Mouse (Mus musculus) liver, embryonic 14.5 days (tissue): ENCODE measurements around the gene Wdr46. TPM values are rescaled to one million over a fixed set of nuclear protein-coding genes. Genes with fewer than 3 reads are reported as not detected.

Experiments used
- ATAC-seq: fragments of 200-750 bp; cut with Nextera tagmentation; 2 replicates; pipeline ENCODE4 v1.8.0; 2017; ENCODE audit warnings: moderate number of reproducible peaks, mild to moderate bottlenecking, moderate library complexity; ENCODE audit not compliant: insufficient read depth
- DNase-seq, 3 experiments: peaks; one replicate each; pipeline ENCODE4 v3.0.0-alpha.2; 2012 to 2013; ENCODE audit warnings: low read depth in 3 of 3, low spot score in 3 of 3
- H3K27ac ChIP-seq: fragments of 300-500 bp; sonication (generic); 2 replicates; pipeline ENCODE4 v1.5.1; 2014; ENCODE audit warnings: moderate library complexity, mild to moderate bottlenecking, control low read depth, inconsistent platforms
- H3K27me3 ChIP-seq: fragments of 300-500 bp; sonication (generic); 2 replicates; pipeline ENCODE4 v1.6.1; 2014; ENCODE audit warnings: mild to moderate bottlenecking, low read length, moderate library complexity; ENCODE audit not compliant: control insufficient read depth, insufficient read depth
- H3K36me3 ChIP-seq: fragments of 300-500 bp; sonication (generic); replicated peaks from 2 replicates; pipeline ENCODE4 v1.6.1; 2014; ENCODE audit warnings: low read depth; ENCODE audit not compliant: control insufficient read depth, insufficient read depth
- H3K4me1 ChIP-seq, 2 experiments: fragments of 200-500 bp in 1 of 2; fragments of 300-500 bp in 1 of 2; sonication (generic) in 1 of 2; replicated peaks; 2 replicates each; pipeline ENCODE4 v1.6.1; 2012 to 2014; ENCODE audit warnings: antibody characterized with exemption in 1 of 2, inconsistent platforms in 1 of 2, low read length in 1 of 2; ENCODE audit not compliant: control insufficient read depth in 2 of 2, insufficient read depth in 2 of 2
- H3K4me2 ChIP-seq: fragments of 300-500 bp; sonication (generic); 2 replicates; pipeline ENCODE4 v1.6.1; 2014; ENCODE audit warnings: low read depth, mild to moderate bottlenecking, control low read depth, moderate library complexity
- H3K4me3 ChIP-seq, 2 experiments: fragments of 200-500 bp in 1 of 2; fragments of 300-500 bp in 1 of 2; sonication (generic) in 1 of 2; 2 replicates each; pipeline ENCODE4 v1.5.1; 2012 to 2014; ENCODE audit warnings: low read depth in 2 of 2, low read length in 2 of 2, mild to moderate bottlenecking in 2 of 2, control low read depth in 1 of 2, inconsistent platforms in 1 of 2, moderate library complexity in 1 of 2; ENCODE audit not compliant: insufficient read depth in 1 of 2
- H3K9ac ChIP-seq: fragments of 300-500 bp; sonication (generic); replicated peaks from 2 replicates; pipeline ENCODE4 v1.6.1; 2014; ENCODE audit warnings: mild to moderate bottlenecking, control low read depth, moderate library complexity
- H3K9me3 ChIP-seq: fragments of 300-500 bp; sonication (generic); 2 replicates; pipeline ENCODE4 v1.6.1; 2016; ENCODE audit warnings: low read length, mixed read lengths; ENCODE audit not compliant: control insufficient read depth
- CTCF ChIP-seq: IDR thresholded peaks from 2 replicates; pipeline ENCODE4 v1.5.1; 2016; ENCODE audit warnings: antibody characterized with exemption, low read depth, control low read depth
- EP300 ChIP-seq: IDR thresholded peaks from 2 replicates; pipeline ENCODE4 v1.6.1; 2016; ENCODE audit warnings: antibody characterized with exemption, low read depth
- WGBS: fragments of 180-500 bp; shearing (Covaris S2); extraction: QIAGEN DNeasy Blood & Tissue Kit; methylation state at CpG from one replicate; pipeline ENCODE4 v1.1.7; 2014; ENCODE audit not compliant: insufficient replicate concordance; 5-methylcytosine and 5-hydroxymethylcytosine counted together
- polyA plus RNA-seq, 2 experiments: library from polyadenylated mRNA; depleted of rRNA in 1 of 2; stranded (reverse) in 1 of 2; unstranded in 1 of 2; fragments of >200 nt; fragmentation: Nextera tagmentation in 1 of 2; extraction: Ambion mirVana in 1 of 2; gene quantifications; 2 replicates each; pipeline versions ENCODE4 v1.2.1 to v1.2.3; 2012 to 2014

Gene Wdr46
- polyA plus RNA-seq, 2 experiments = 8.0 to 18.9 TPM

GRCm38 (mm10) chr17:33969394-33969793 is 28.9 kb downstream of the Wdr46 start:
- Histone ChIP-seq H3K4me1 (no peaks in the 10 kb centered on the region; a peak in 2 of 4 replicates), H3K27me3 (no peaks in the 10 kb centered on the region), H3K36me3 (no peaks in the 10 kb centered on the region), H3K4me2 (no peak overlapping the region), H3K27ac (no peak overlapping the region), H3K9ac (no peak overlapping the region), H3K4me3 (no peak overlapping the region), H3K9me3 (no peaks in the 10 kb centered on the region)
- no peak for ATAC-seq
- 67% methylated on average over 4 of the region's 4 CpGs for WGBS
- no peak for DNase-seq
- TF ChIP-seq CTCF (peak; percentile 52), EP300 (no peak)

- no peak for TF ChIP-seq EP300
- no peak for TF ChIP-seq CTCF
Measured at GRCm38 (mm10) chr17:33972691-33973090, 32.2 kb downstream of the Wdr46 start.

DNA sequence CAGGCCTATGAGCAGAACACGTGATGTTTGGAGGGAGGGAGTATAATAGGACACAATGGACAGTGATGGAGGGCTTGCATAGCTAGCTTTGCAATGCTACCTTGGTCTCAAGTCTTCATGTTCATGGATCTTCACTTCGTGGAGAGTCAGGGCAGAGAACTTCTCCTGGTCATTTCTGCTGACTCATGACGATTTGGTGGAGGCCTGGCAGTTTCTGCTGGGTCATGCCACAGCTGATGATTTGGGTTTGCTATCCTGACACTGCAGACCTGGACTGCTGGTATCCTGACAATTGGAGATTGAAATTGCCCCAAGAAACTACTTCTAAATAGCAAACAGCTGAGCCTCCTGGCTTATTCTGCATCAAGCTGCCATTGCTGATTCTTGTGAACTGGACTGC is 33.1 kb downstream of the Wdr46 start:
- DNase-seq = no peak
- Histone ChIP-seq H3K4me1 (no peaks in the 10 kb centered on the region; a peak in 2 of 4 replicates), H3K27ac (no peak overlapping the region), H3K9me3 (no peaks in the 10 kb centered on the region), H3K4me2 (no peak overlapping the region), H3K9ac (no peak overlapping the region), H3K36me3 (no peaks in the 10 kb centered on the region), H3K27me3 (peaks cover 10% of the 10 kb centered on the region; the same call in 1 of the 2 replicates), H3K4me3 (no peak overlapping the region)
- TF ChIP-seq EP300 (0 out of 2 replicates have a peak, but pooled peaks have one; percentile 35), CTCF (no peak)
- no peak for ATAC-seq
- WGBS = 44% methylated on average over 3 of the region's 3 CpGs

More at GRCm38 (mm10) chr17:33972691-33973090, 32.2 kb downstream of the Wdr46 start:
- DNase-seq = no peak
- ATAC-seq = no peak
- no peak overlapping the region for H3K27ac ChIP-seq
- H3K36me3 ChIP-seq = no peaks in the 10 kb centered on the region
- no peaks in the 10 kb centered on the region for H3K9me3 ChIP-seq
- H3K27me3 ChIP-seq = peaks cover 2% of the 10 kb centered on the region; the same call in 1 of the 2 replicates
- no peak overlapping the region for H3K9ac ChIP-seq
- no peak overlapping the region for H3K4me3 ChIP-seq
- 6% methylated on average over 1 of the region's 1 CpGs for WGBS
- no peaks in the 10 kb centered on the region; a peak in 2 of 4 replicates for H3K4me1 ChIP-seq
- no peak overlapping the region for H3K4me2 ChIP-seq

GRCm38 (mm10) chr17:33977861-33978557 is 37.5 kb downstream of the Wdr46 start:
- H3K4me2 ChIP-seq = peak overlapping the region; percentile 65
- H3K9me3 ChIP-seq = no peaks in the 10 kb centered on the region
- DNase-seq (no peak), ATAC-seq (no peak)
- H3K9ac ChIP-seq = no peak overlapping the region
- H3K4me3 ChIP-seq = peak overlapping the region; percentile 20 to 48
- WGBS = 3% methylated on average over 57 of the region's 57 CpGs
- H3K36me3 ChIP-seq = no peaks in the 10 kb centered on the region
- H3K27me3 ChIP-seq = peaks cover 15% of the 10 kb centered on the region; the same call in 1 of the 2 replicates
- no peak overlapping the region for H3K27ac ChIP-seq
- peaks cover 0 to 21% of the 10 kb centered on the region in 2 experiments; a peak in 2 of 4 replicates for H3K4me1 ChIP-seq
- no peak for TF ChIP-seq CTCF
- TF ChIP-seq EP300 = no peak

DNA sequence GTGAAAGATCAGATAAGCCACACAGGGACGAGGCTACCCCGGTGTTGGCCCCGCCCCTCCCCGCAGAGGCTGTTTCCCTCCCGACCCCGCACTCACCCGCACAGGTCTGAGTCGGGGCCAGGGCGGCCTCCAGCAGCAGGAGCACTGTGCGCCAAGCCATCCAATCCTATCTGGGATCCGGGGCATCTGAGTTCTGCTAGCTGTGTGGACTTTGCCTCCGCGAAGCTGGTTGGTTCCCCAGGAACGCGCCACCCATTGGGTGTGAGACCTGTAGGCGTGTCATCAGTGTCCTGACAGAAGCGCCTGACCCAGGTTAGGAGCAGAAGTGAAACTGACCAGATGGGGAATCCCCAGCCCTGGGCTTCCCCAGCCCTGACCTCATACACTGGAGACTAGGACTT is 38.2 kb downstream of the Wdr46 start:
- Histone ChIP-seq H3K4me3 (peak overlapping the region; percentile 20 to 48), H3K36me3 (no peaks in the 10 kb centered on the region), H3K27ac (no peak overlapping the region), H3K4me2 (peak overlapping the region; percentile 65), H3K9ac (no peak overlapping the region), H3K9me3 (no peaks in the 10 kb centered on the region), H3K4me1 (peaks cover 0 to 21% of the 10 kb centered on the region in 2 experiments; a peak in 2 of 4 replicates), H3K27me3 (peaks cover 15% of the 10 kb centered on the region; the same call in 1 of the 2 replicates)
- ATAC-seq (peak; percentile 76), DNase-seq (peak; percentile 58 to 73 (median 59))
- under 1% methylated on average over 17 of the region's 17 CpGs for WGBS
- TF ChIP-seq EP300 (no peak), CTCF (no peak)
